Mouse (Mus musculus) stomach, postnatal 0 days (tissue): ENCODE data around the gene Mgat4b. TPM values are rescaled to one million over a fixed set of nuclear protein-coding genes. Genes with fewer than 3 reads are reported as not detected.

Source experiments
- ATAC-seq: fragments of 200-750 bp; cut with Nextera tagmentation; 2 replicates; pipeline ENCODE4 v1.8.0; 2017; ENCODE audit not compliant: low FRiP score, low TSS enrichment
- DNase-seq: peaks from one replicate; pipeline ENCODE4 v3.0.0-alpha.2; 2016; ENCODE audit warnings: low spot score
- H3K27ac ChIP-seq: fragments of 300-500 bp; sonication (generic); replicated peaks from 2 replicates; pipeline ENCODE4 v1.5.1; 2014; ENCODE audit warnings: mild to moderate bottlenecking, control low read depth
- H3K27me3 ChIP-seq: fragments of 300-500 bp; sonication (generic); 2 replicates; pipeline ENCODE4 v1.6.1; 2014; ENCODE audit warnings: low read length; ENCODE audit not compliant: control insufficient read depth, insufficient read depth
- H3K36me3 ChIP-seq: fragments of 300-500 bp; sonication (generic); 2 replicates; pipeline ENCODE4 v1.6.1; 2014; ENCODE audit warnings: low read length, mixed read lengths; ENCODE audit not compliant: control insufficient read depth, insufficient read depth
- H3K4me1 ChIP-seq: fragments of 300-500 bp; sonication (generic); replicated peaks from 2 replicates; pipeline ENCODE4 v1.6.1; 2014; ENCODE audit warnings: antibody characterized with exemption; ENCODE audit not compliant: control insufficient read depth, insufficient read depth
- H3K4me2 ChIP-seq: fragments of 300-500 bp; sonication (generic); replicated peaks from 2 replicates; pipeline ENCODE4 v1.6.1; 2014; ENCODE audit warnings: low read depth, mild to moderate bottlenecking, control low read depth, moderate library complexity
- H3K4me3 ChIP-seq: fragments of 300-500 bp; sonication (generic); 2 replicates; pipeline ENCODE4 v1.5.1; 2014; ENCODE audit warnings: low read depth, low read length, control low read depth
- H3K9ac ChIP-seq: fragments of 300-500 bp; sonication (generic); 2 replicates; pipeline ENCODE4 v1.6.1; 2014; ENCODE audit warnings: mild to moderate bottlenecking, low read length, control low read depth, mixed read lengths
- H3K9me3 ChIP-seq: fragments of 300-500 bp; sonication (generic); 2 replicates; pipeline ENCODE4 v1.6.1; 2016; ENCODE audit warnings: low read length; ENCODE audit not compliant: control insufficient read depth
- CTCF ChIP-seq: IDR thresholded peaks from 2 replicates; pipeline ENCODE4 v1.5.1; 2016; ENCODE audit warnings: antibody characterized with exemption, low read depth, mild to moderate bottlenecking, moderate library complexity
- EP300 ChIP-seq: optimal IDR thresholded peaks from 2 replicates; pipeline ENCODE3; 2016; ENCODE audit warnings: antibody characterized with exemption
- WGBS: fragments of 180-500 bp; shearing (Covaris S2); extraction: QIAGEN DNeasy Blood & Tissue Kit; methylation state at CpG from one replicate; pipeline ENCODE4 v1.1.7; 2014; 5-methylcytosine and 5-hydroxymethylcytosine counted together
- polyA plus RNA-seq: library from polyadenylated mRNA; unstranded; fragments of >200 nt; fragmentation: Nextera tagmentation; extraction: Ambion mirVana; gene quantifications from 2 replicates; pipeline ENCODE4 v1.2.1, GENCODE M21; 2015

Mgat4b gene
- polyA plus RNA-seq, 1 experiment from 2014 or later: 30.8 TPM

- Histone ChIP-seq H3K9ac (no peak overlapping the region), H3K27ac (no peak overlapping the region), H3K4me2 (no peak overlapping the region), H3K4me1 (no peaks in the 10 kb centered on the region), H3K36me3 (no peaks in the 10 kb centered on the region), H3K27me3 (no peaks in the 10 kb centered on the region), H3K4me3 (no peak overlapping the region), H3K9me3 (no peaks in the 10 kb centered on the region)
- DNase-seq (peak; percentile 10), ATAC-seq (no peak)
- TF ChIP-seq CTCF (no peak), EP300 (no peak)
- WGBS: 87% methylated on average over 2 of the region's 2 CpGs
Observed at GRCm38 (mm10) chr11:50272819-50273218, 62.1 kb downstream of the Mgat4b start.

- Histone ChIP-seq H3K4me2 (no peak overlapping the region), H3K4me1 (no peaks in the 10 kb centered on the region), H3K9ac (no peak overlapping the region), H3K27ac (peak overlapping the region; percentile 86), H3K36me3 (no peaks in the 10 kb centered on the region), H3K27me3 (no peaks in the 10 kb centered on the region), H3K9me3 (no peaks in the 10 kb centered on the region), H3K4me3 (no peak overlapping the region)
- 0 out of 2 replicates have a peak, but pooled peaks have one; percentile 3 for ATAC-seq
- no peak for TF ChIP-seq CTCF
- TF ChIP-seq EP300: no peak
- no peak for DNase-seq
- WGBS: 74% methylated on average over 2 of the region's 2 CpGs
Observed at GRCm38 (mm10) chr11:50275077-50275476, 64.4 kb downstream of the Mgat4b start.

- H3K4me3 ChIP-seq: no peak overlapping the region
- H3K27me3 ChIP-seq: no peaks in the 10 kb centered on the region
- peak; percentile 88 for ATAC-seq
- H3K27ac ChIP-seq: peak overlapping the region; percentile 86
- TF ChIP-seq CTCF: no peak
- no peak for TF ChIP-seq EP300
- no peaks in the 10 kb centered on the region for H3K4me1 ChIP-seq
- H3K9me3 ChIP-seq: no peaks in the 10 kb centered on the region
- peak; percentile 72 for DNase-seq
- H3K9ac ChIP-seq: no peak overlapping the region
- H3K36me3 ChIP-seq: no peaks in the 10 kb centered on the region
- WGBS: 55% methylated on average over 5 of the region's 5 CpGs
- peak overlapping the region; percentile 18 for H3K4me2 ChIP-seq
Observed at GRCm38 (mm10) chr11:50275568-50276151, 65.0 kb downstream of the Mgat4b start.

- no peaks in the 10 kb centered on the region for H3K9me3 ChIP-seq
- H3K4me2 ChIP-seq: no peak overlapping the region
- H3K4me3 ChIP-seq: no peak overlapping the region
- no peak overlapping the region for H3K9ac ChIP-seq
- no peaks in the 10 kb centered on the region for H3K4me1 ChIP-seq
- H3K27ac ChIP-seq: no peak overlapping the region
- TF ChIP-seq EP300: no peak
- peak; percentile 42 for TF ChIP-seq CTCF
- ATAC-seq: no peak
- no peaks in the 10 kb centered on the region for H3K27me3 ChIP-seq
- no peaks in the 10 kb centered on the region for H3K36me3 ChIP-seq
- peak; percentile 16 for DNase-seq
Observed at GRCm38 (mm10) chr11:50277025-50277424, 66.3 kb downstream of the Mgat4b start.

- no peak overlapping the region for H3K4me2 ChIP-seq
- DNase-seq (peak; percentile 12), ATAC-seq (no peak)
- H3K27ac ChIP-seq: no peak overlapping the region; the same call in 1 of the 2 replicates
- H3K4me1 ChIP-seq: no peaks in the 10 kb centered on the region
- H3K9ac ChIP-seq: no peak overlapping the region
- no peak overlapping the region for H3K4me3 ChIP-seq
- 88% methylated on average over 6 of the region's 6 CpGs for WGBS
- H3K27me3 ChIP-seq: no peaks in the 10 kb centered on the region
- no peaks in the 10 kb centered on the region for H3K36me3 ChIP-seq
- TF ChIP-seq CTCF: no peak
- no peaks in the 10 kb centered on the region for H3K9me3 ChIP-seq
Observed at GRCm38 (mm10) chr11:50277706-50278105, 67.0 kb downstream of the Mgat4b start.

- Histone ChIP-seq H3K9ac (no peak overlapping the region), H3K27ac (peak overlapping the region; percentile 70), H3K4me1 (no peaks in the 10 kb centered on the region), H3K4me2 (no peak overlapping the region), H3K36me3 (no peaks in the 10 kb centered on the region), H3K4me3 (no peak overlapping the region), H3K9me3 (no peaks in the 10 kb centered on the region), H3K27me3 (no peaks in the 10 kb centered on the region)
- 62% methylated on average over 4 of the region's 4 CpGs for WGBS
- TF ChIP-seq CTCF (no peak), EP300 (no peak)
- peak; percentile 13 for DNase-seq
- no peak for ATAC-seq
Observed at GRCm38 (mm10) chr11:50279005-50279404, 68.3 kb downstream of the Mgat4b start.
